ENCODE assay signal across 8 mouse cellular contexts in genomic region chr12:5142776-5143175, GRCm38 (mm10).
A peak's percentile ranks its signal among the peaks of the same experiment; 100 is the strongest.
DNase-seq lines count a peak whose midpoint lies in the region; ATAC-seq and TF ChIP-seq lines count a peak whose summit lies in the region.

No protein-coding gene starts in this region.

- no peak overlapping the region for H3K9ac ChIP-seq in embryonic facial prominence, embryonic 13.5 days
- H3K9ac ChIP-seq in liver, embryonic 11.5 days (ENCODE audit: low read depth, low read length), result no peak overlapping the region

- no peaks in the 10 kb centered on the region for H3K4me1 ChIP-seq in bone marrow, adult 2 months (ENCODE audit: control insufficient read depth, insufficient read depth, low read length)
- peaks cover 30% of the 10 kb centered on the region for H3K4me1 ChIP-seq in embryonic facial prominence, embryonic 13.5 days
- no peaks in the 10 kb centered on the region for H3K4me1 ChIP-seq in heart, embryonic 10.5 days
- H3K4me1 ChIP-seq in liver, embryonic 11.5 days (replicated peaks; ENCODE audit: control insufficient read depth, insufficient read depth, low read length), result no peaks in the 10 kb centered on the region

- peaks cover 9% of the 10 kb centered on the region; the same call in 1 of the 2 replicates for H3K36me3 ChIP-seq in embryonic facial prominence, embryonic 13.5 days
- H3K36me3 ChIP-seq in heart, embryonic 10.5 days, result no peaks in the 10 kb centered on the region
- no peaks in the 10 kb centered on the region for H3K36me3 ChIP-seq in liver, embryonic 11.5 days (ENCODE audit: control insufficient read depth, insufficient read depth, low read length)

- TF ChIP-seq POLR2A in bone marrow, adult 2 months (IDR thresholded peaks at IDR 0.05; ENCODE audit: borderline replicate concordance, control insufficient read depth, low read depth, low read length), result no peak

- H3K9me3 ChIP-seq in embryonic facial prominence, embryonic 13.5 days, result no peaks in the 10 kb centered on the region
- H3K9me3 ChIP-seq in heart, embryonic 10.5 days, result no peaks in the 10 kb centered on the region
- H3K9me3 ChIP-seq in liver, embryonic 11.5 days (ENCODE audit: control insufficient read depth, low read length), result no peaks in the 10 kb centered on the region

- 0 out of 2 replicates have a peak, but pooled peaks have one; percentile 48 for ATAC-seq in embryonic facial prominence, embryonic 13.5 days (ENCODE audit: insufficient number of reproducible peaks, insufficient read depth, low FRiP score, low TSS enrichment, low read depth)
- no peak for ATAC-seq in liver, embryonic 11.5 days (replicated peaks; ENCODE audit: low FRiP score)

- H3K4me3 ChIP-seq in bone marrow, adult 2 months (replicated peaks; ENCODE audit: control insufficient read depth, low read depth, low read length), result no peak overlapping the region
- no peak overlapping the region for H3K4me3 ChIP-seq in embryonic facial prominence, embryonic 13.5 days
- H3K4me3 ChIP-seq in heart, embryonic 10.5 days, result no peak overlapping the region
- no peak overlapping the region for H3K4me3 ChIP-seq in liver, embryonic 11.5 days (ENCODE audit: low read depth, low read length)

- peak; percentile 11; the same call in 1 of the 2 replicates for TF ChIP-seq CTCF in bone marrow, adult 2 months (IDR thresholded peaks at IDR 0.05; ENCODE audit: control insufficient read depth, insufficient read depth, low read length)

- WGBS in bone marrow, adult 2 months, result 20% methylated on average over 3 of the region's 3 CpGs
- 10% methylated on average over 3 of the region's 3 CpGs for WGBS in embryonic facial prominence, embryonic 13.5 days
- 15% methylated on average over 3 of the region's 3 CpGs for WGBS in heart, embryonic 10.5 days
- WGBS in liver, embryonic 11.5 days, result 16% methylated on average over 3 of the region's 3 CpGs

- H3K4me2 ChIP-seq in embryonic facial prominence, embryonic 13.5 days, result no peak overlapping the region
- no peak overlapping the region for H3K4me2 ChIP-seq in liver, embryonic 11.5 days

- H3K27me3 ChIP-seq in embryonic facial prominence, embryonic 13.5 days, result 0 out of 2 replicates have a peak, but pooled peaks cover 2% of the 10 kb centered on the region
- no peaks in the 10 kb centered on the region for H3K27me3 ChIP-seq in heart, embryonic 10.5 days (ENCODE audit: insufficient read depth, poor library complexity, severe bottlenecking)
- H3K27me3 ChIP-seq in liver, embryonic 11.5 days (replicated peaks; ENCODE audit: control insufficient read depth, insufficient read depth, low read length), result no peaks in the 10 kb centered on the region

- peak; percentile 36 for DNase-seq in A20 (ENCODE audit: low read depth, low spot score)
- peak; percentile 81 for DNase-seq in heart, embryonic 10.5 days (ENCODE audit: low spot score)
- DNase-seq in kidney, postnatal 14 days, result peak; percentile 82
- peak; percentile 60 for DNase-seq in liver, embryonic 11.5 days (ENCODE audit: low spot score)
- peak; percentile 42 for DNase-seq in ovary, adult 18-20 months (ENCODE audit: low spot score)
- peak; percentile 74 for DNase-seq in urinary bladder, postnatal 25 days (ENCODE audit: low spot score)

- H3K27ac ChIP-seq in bone marrow, adult 2 months (ENCODE audit: control insufficient read depth, insufficient read depth, low read depth, low read length, poor library complexity), result no peak overlapping the region
- no peak overlapping the region for H3K27ac ChIP-seq in embryonic facial prominence, embryonic 13.5 days
- H3K27ac ChIP-seq in heart, embryonic 10.5 days, result no peak overlapping the region
- H3K27ac ChIP-seq in liver, embryonic 11.5 days (ENCODE audit: low read depth, low read length), result no peak overlapping the region
